Mouse (Mus musculus): ENCODE results near the gene Edn1. TPM values are rescaled to one million over a fixed set of nuclear protein-coding genes. Genes with fewer than 3 reads are reported as not detected.

Edn1 gene
- polyA plus RNA-seq, 1 experiment from 2014 or later: 8.2 TPM

GRCm38 (mm10) chr13:42328576-42328975, 27.3 kb downstream of the Edn1 start:
- WGBS: 65% methylated on average over 2 of the region's 2 CpGs
- no peak for ATAC-seq (replicated peaks; ENCODE audit: insufficient number of reproducible peaks, insufficient read depth, low FRiP score, low read depth)
- Histone ChIP-seq H3K4me1 (replicated peaks) (no peaks in the 10 kb centered on the region), H3K27me3 (no peaks in the 10 kb centered on the region), H3K4me2 (no peak overlapping the region), H3K9me3 (replicated peaks) (peaks cover 3% of the 10 kb centered on the region; the same call in 1 of the 2 replicates), H3K27ac (no peak overlapping the region), H3K9ac (no peak overlapping the region), H3K4me3 (no peak overlapping the region), H3K36me3 (no peaks in the 10 kb centered on the region)

- H3K4me3 ChIP-seq: no peak overlapping the region
- H3K9me3 ChIP-seq (replicated peaks): peaks cover 3% of the 10 kb centered on the region; the same call in 1 of the 2 replicates
- H3K36me3 ChIP-seq: no peaks in the 10 kb centered on the region
- no peaks in the 10 kb centered on the region for H3K4me1 ChIP-seq (replicated peaks)
- H3K27me3 ChIP-seq: no peaks in the 10 kb centered on the region
- H3K9ac ChIP-seq: no peak overlapping the region
- H3K27ac ChIP-seq: no peak overlapping the region
- 84% methylated on average over 2 of the region's 2 CpGs for WGBS
- H3K4me2 ChIP-seq: no peak overlapping the region
- no peak for ATAC-seq (replicated peaks; ENCODE audit: insufficient number of reproducible peaks, insufficient read depth, low FRiP score, low read depth)
Observed at GRCm38 (mm10) chr13:42331104-42331503, 29.8 kb downstream of the Edn1 start.

- Histone ChIP-seq H3K4me3 (no peak overlapping the region), H3K9me3 (replicated peaks) (no peaks in the 10 kb centered on the region), H3K9ac (no peak overlapping the region), H3K4me2 (no peak overlapping the region), H3K36me3 (no peaks in the 10 kb centered on the region), H3K27ac (no peak overlapping the region), H3K27me3 (no peaks in the 10 kb centered on the region), H3K4me1 (replicated peaks) (0 out of 2 replicates have a peak, but pooled peaks cover 2% of the 10 kb centered on the region)
- WGBS: 87% methylated on average over 3 of the region's 3 CpGs
- no peak for ATAC-seq (replicated peaks; ENCODE audit: insufficient number of reproducible peaks, insufficient read depth, low FRiP score, low read depth)
Observed at GRCm38 (mm10) chr13:42334981-42335380, 33.7 kb downstream of the Edn1 start.

- Histone ChIP-seq H3K9ac (no peak overlapping the region), H3K4me2 (no peak overlapping the region), H3K4me1 (replicated peaks) (0 out of 2 replicates have a peak, but pooled peaks cover 2% of the 10 kb centered on the region), H3K27ac (no peak overlapping the region), H3K9me3 (replicated peaks) (no peaks in the 10 kb centered on the region), H3K27me3 (no peaks in the 10 kb centered on the region), H3K4me3 (no peak overlapping the region), H3K36me3 (no peaks in the 10 kb centered on the region)
- WGBS: 16% methylated on average over 4 of the region's 4 CpGs
- no peak for ATAC-seq (replicated peaks; ENCODE audit: insufficient number of reproducible peaks, insufficient read depth, low FRiP score, low read depth)
Observed at GRCm38 (mm10) chr13:42336414-42336813, 35.1 kb downstream of the Edn1 start.

- Histone ChIP-seq H3K4me3 (no peak overlapping the region), H3K27ac (no peak overlapping the region), H3K4me1 (replicated peaks) (0 out of 2 replicates have a peak, but pooled peaks cover 2% of the 10 kb centered on the region), H3K4me2 (no peak overlapping the region), H3K27me3 (no peaks in the 10 kb centered on the region), H3K9me3 (replicated peaks) (no peaks in the 10 kb centered on the region), H3K9ac (no peak overlapping the region), H3K36me3 (no peaks in the 10 kb centered on the region)
- 76% methylated on average over 2 of the region's 2 CpGs for WGBS
- ATAC-seq (replicated peaks; ENCODE audit: insufficient number of reproducible peaks, insufficient read depth, low FRiP score, low read depth): no peak
Observed at GRCm38 (mm10) chr13:42337072-42337471, 35.8 kb downstream of the Edn1 start.

- Histone ChIP-seq H3K36me3 (no peaks in the 10 kb centered on the region), H3K27ac (no peak overlapping the region), H3K9me3 (replicated peaks) (no peaks in the 10 kb centered on the region), H3K4me2 (no peak overlapping the region), H3K4me3 (no peak overlapping the region), H3K4me1 (replicated peaks) (0 out of 2 replicates have a peak, but pooled peaks cover 2% of the 10 kb centered on the region), H3K27me3 (no peaks in the 10 kb centered on the region), H3K9ac (no peak overlapping the region)
- WGBS: 78% methylated on average over 2 of the region's 2 CpGs
- ATAC-seq (replicated peaks; ENCODE audit: insufficient number of reproducible peaks, insufficient read depth, low FRiP score, low read depth): no peak
Observed at GRCm38 (mm10) chr13:42339466-42339865, 38.2 kb downstream of the Edn1 start.

- no peaks in the 10 kb centered on the region for H3K27me3 ChIP-seq
- H3K9me3 ChIP-seq (replicated peaks): no peaks in the 10 kb centered on the region
- WGBS: 63% methylated on average over 2 of the region's 2 CpGs
- no peaks in the 10 kb centered on the region for H3K36me3 ChIP-seq
- no peak overlapping the region for H3K4me3 ChIP-seq
- ATAC-seq (replicated peaks; ENCODE audit: insufficient number of reproducible peaks, insufficient read depth, low FRiP score, low read depth): no peak
- no peak overlapping the region for H3K27ac ChIP-seq
- no peak overlapping the region for H3K4me2 ChIP-seq
- H3K9ac ChIP-seq: no peak overlapping the region
- no peaks in the 10 kb centered on the region for H3K4me1 ChIP-seq (replicated peaks)
Observed at GRCm38 (mm10) chr13:42341871-42342532, 40.7 kb downstream of the Edn1 start.

GRCm38 (mm10) chr13:42345439-42345838, 44.2 kb downstream of the Edn1 start:
- no peak for ATAC-seq (replicated peaks; ENCODE audit: insufficient number of reproducible peaks, insufficient read depth, low FRiP score, low read depth)
- no peak overlapping the region for H3K4me2 ChIP-seq
- H3K27me3 ChIP-seq: no peaks in the 10 kb centered on the region
- H3K9me3 ChIP-seq (replicated peaks): no peaks in the 10 kb centered on the region
- H3K4me1 ChIP-seq (replicated peaks): no peaks in the 10 kb centered on the region
- H3K9ac ChIP-seq: no peak overlapping the region
- WGBS: 77% methylated on average over 7 of the region's 7 CpGs
- no peaks in the 10 kb centered on the region for H3K36me3 ChIP-seq
- H3K27ac ChIP-seq: no peak overlapping the region
- H3K4me3 ChIP-seq: no peak overlapping the region

GRCm38 (mm10) chr13:42346414-42346813, 45.1 kb downstream of the Edn1 start:
- no peaks in the 10 kb centered on the region for H3K4me1 ChIP-seq (replicated peaks)
- ATAC-seq (replicated peaks; ENCODE audit: insufficient number of reproducible peaks, insufficient read depth, low FRiP score, low read depth): no peak
- no peak overlapping the region for H3K4me3 ChIP-seq
- H3K27ac ChIP-seq: no peak overlapping the region
- H3K9ac ChIP-seq: no peak overlapping the region
- no peaks in the 10 kb centered on the region for H3K9me3 ChIP-seq (replicated peaks)
- H3K4me2 ChIP-seq: no peak overlapping the region
- H3K27me3 ChIP-seq: no peaks in the 10 kb centered on the region
- 60% methylated on average over 7 of the region's 7 CpGs for WGBS
- H3K36me3 ChIP-seq: no peaks in the 10 kb centered on the region

GRCm38 (mm10) chr13:42351675-42352074, 50.4 kb downstream of the Edn1 start:
- Histone ChIP-seq H3K9ac (no peak overlapping the region), H3K4me1 (replicated peaks) (no peaks in the 10 kb centered on the region), H3K36me3 (no peaks in the 10 kb centered on the region), H3K4me3 (no peak overlapping the region), H3K9me3 (replicated peaks) (no peaks in the 10 kb centered on the region), H3K4me2 (no peak overlapping the region), H3K27ac (no peak overlapping the region), H3K27me3 (no peaks in the 10 kb centered on the region)
- ATAC-seq (replicated peaks; ENCODE audit: insufficient number of reproducible peaks, insufficient read depth, low FRiP score, low read depth): no peak
- WGBS: 53% methylated on average over 7 of the region's 7 CpGs
